Mouse (Mus musculus) cortical plate, adult 2 months (tissue): ENCODE measurements around the gene Dyrk1a.

Source experiments
- CTCF ChIP-seq: fragments of 200-500 bp; IDR thresholded peaks from 2 replicates; pipeline ENCODE4 v1.5.1; 2011; ENCODE audit warnings: mild to moderate bottlenecking, control low read depth, low read length; ENCODE audit not compliant: insufficient read depth; ENCODE audit errors: extremely low read depth
- POLR2A ChIP-seq: fragments of 200-500 bp; IDR thresholded peaks from 2 replicates; pipeline ENCODE4 v1.6.1; 2011; ENCODE audit warnings: mild to moderate bottlenecking, low read length, control low read depth; ENCODE audit not compliant: insufficient read depth; ENCODE audit errors: extremely low read depth

DNA sequence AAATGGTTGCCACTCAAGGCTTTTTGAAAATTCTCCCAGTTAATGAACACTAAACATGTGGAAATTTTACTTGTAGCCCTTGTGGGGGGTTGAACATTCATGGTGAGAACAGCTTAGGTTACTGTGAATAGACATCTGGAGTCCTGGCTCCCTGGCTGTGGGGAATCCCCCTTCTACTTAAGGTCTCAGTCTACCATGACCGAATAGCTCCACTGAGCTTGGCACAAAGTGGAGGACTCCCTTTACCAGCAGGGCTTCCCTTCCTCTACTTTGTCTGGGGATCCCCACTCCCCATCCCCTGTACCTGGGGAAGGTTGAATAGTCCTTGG is 167.5 kb downstream of the Dyrk1a start:
- no peak for TF ChIP-seq CTCF
- TF ChIP-seq POLR2A: no peak
